Mouse (Mus musculus): ENCODE results near the gene Gm20671. TPM values are rescaled to one million over a fixed set of nuclear protein-coding genes. Genes with fewer than 3 reads are reported as not detected.
"Not testable (repeated sequence)": the region's sequence is repeated elsewhere in the genome, so short reads cannot be mapped to it uniquely, and the experiment has no call there.

The Gm20671 gene
- polyA plus RNA-seq, 1 experiment = 8.1 TPM

GRCm38 (mm10) chr5:32735779-32736178 lies 91.1 kb downstream of the Gm20671 start:
- DNase-seq (ENCODE audit: low read depth) = no peak

- DNase-seq (ENCODE audit: low read depth) = not testable (repeated sequence)
Observed at GRCm38 (mm10) chr5:32733892-32734291, 93.0 kb downstream of the Gm20671 start.

- no peak for DNase-seq (ENCODE audit: low read depth)
Observed at GRCm38 (mm10) chr5:32728851-32729250, 98.1 kb downstream of the Gm20671 start.

- DNase-seq (ENCODE audit: low read depth) = no peak
Observed at GRCm38 (mm10) chr5:32728300-32728699, 98.6 kb downstream of the Gm20671 start.

GRCm38 (mm10) chr5:32725397-32725796 lies 101.5 kb downstream of the Gm20671 start:
- not testable (repeated sequence) for DNase-seq (ENCODE audit: low read depth)

- DNase-seq (ENCODE audit: low read depth) = no peak
Observed at GRCm38 (mm10) chr5:32723981-32724380, 102.9 kb downstream of the Gm20671 start.

- DNase-seq (ENCODE audit: low read depth) = not testable (repeated sequence)
Observed at GRCm38 (mm10) chr5:32722711-32723110, 104.2 kb downstream of the Gm20671 start.

GRCm38 (mm10) chr5:32722263-32722662 lies 104.6 kb downstream of the Gm20671 start:
- no peak for DNase-seq (ENCODE audit: low read depth)

- no peak for DNase-seq (ENCODE audit: low read depth)
Observed at GRCm38 (mm10) chr5:32721316-32721715, 105.6 kb downstream of the Gm20671 start.

- DNase-seq (ENCODE audit: low read depth) = no peak
Observed at GRCm38 (mm10) chr5:32720416-32720815, 106.5 kb downstream of the Gm20671 start.

GRCm38 (mm10) chr5:32718916-32719315 lies 108.0 kb downstream of the Gm20671 start:
- no peak for DNase-seq (ENCODE audit: low read depth)

GRCm38 (mm10) chr5:32717726-32718125 lies 109.2 kb downstream of the Gm20671 start:
- DNase-seq (ENCODE audit: low read depth) = no peak

GRCm38 (mm10) chr5:32713703-32714467 lies 113.0 kb downstream of the Gm20671 start:
- DNase-seq (ENCODE audit: low read depth) = peak; percentile 98

GRCm38 (mm10) chr5:32713042-32713702 lies 113.7 kb downstream of the Gm20671 start:
- DNase-seq (ENCODE audit: low read depth) = no peak

- DNase-seq (ENCODE audit: low read depth) = no peak
Observed at GRCm38 (mm10) chr5:32712221-32713041, 114.5 kb downstream of the Gm20671 start.

GRCm38 (mm10) chr5:32711485-32711884 lies 115.4 kb downstream of the Gm20671 start:
- DNase-seq (ENCODE audit: low read depth) = no peak

- no peak for DNase-seq (ENCODE audit: low read depth)
Observed at GRCm38 (mm10) chr5:32706226-32706780, 120.6 kb downstream of the Gm20671 start.

GRCm38 (mm10) chr5:32697208-32697867 lies 129.6 kb downstream of the Gm20671 start:
- no peak for DNase-seq (ENCODE audit: low read depth)

- no peak for DNase-seq (ENCODE audit: low read depth)
Observed at GRCm38 (mm10) chr5:32693411-32693810, 133.5 kb downstream of the Gm20671 start.

Measured in gonadal fat pad, adult 2 months (tissue).